ENCODE assay signal across 7 mouse cellular contexts in the genomic region with DNA sequence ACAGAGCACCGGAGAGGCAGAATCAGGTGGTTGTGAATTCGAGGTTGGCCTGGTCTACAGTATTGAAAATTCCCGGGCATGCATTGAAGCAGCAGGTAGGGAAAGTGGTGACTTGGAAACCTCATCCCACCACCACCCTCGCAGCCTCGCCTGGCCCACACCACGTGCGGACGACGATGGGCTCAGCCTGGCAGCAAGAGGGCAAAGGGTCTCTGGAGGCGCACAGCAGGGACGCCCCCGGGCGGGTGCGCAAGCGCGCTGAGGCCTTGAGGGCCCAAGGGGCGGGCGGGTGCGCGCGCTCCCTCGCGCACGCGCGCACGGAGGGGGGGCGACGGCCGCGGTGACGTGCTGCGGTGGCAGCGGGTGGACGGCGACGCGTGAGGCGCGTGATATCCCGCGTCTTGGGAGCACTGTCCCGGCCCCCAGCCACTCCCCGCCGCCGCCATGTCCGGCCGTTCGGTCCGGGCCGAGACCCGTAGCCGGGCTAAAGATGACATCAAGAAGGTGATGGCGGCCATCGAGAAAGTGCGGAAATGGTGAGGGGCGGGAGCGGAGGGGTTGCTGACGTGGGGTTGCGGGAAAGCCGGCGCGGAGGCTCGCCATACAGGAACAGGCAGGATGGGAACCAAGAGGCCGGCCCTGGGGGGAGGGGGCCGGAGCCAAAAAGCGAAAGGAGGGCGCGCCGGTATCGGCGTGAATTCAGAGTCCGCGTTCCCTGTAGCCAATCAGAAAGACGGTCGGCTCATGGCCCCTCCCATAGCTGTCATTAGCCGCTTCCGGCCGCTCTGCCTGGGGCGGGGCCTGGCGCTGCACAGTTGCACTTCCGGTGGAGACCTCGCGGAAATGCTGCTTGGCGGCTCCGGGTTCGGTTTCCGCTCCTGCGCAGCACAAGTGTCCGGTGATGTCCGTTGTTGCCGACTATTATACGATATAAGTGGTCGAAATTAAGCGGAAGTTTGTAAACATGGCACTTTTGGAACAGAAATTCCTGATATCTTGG. TPM values are rescaled to one million over a fixed set of nuclear protein-coding genes. Genes with fewer than 3 reads are reported as not detected.
DNase-seq lines count a peak whose midpoint lies in the region; ATAC-seq lines count a peak whose summit lies in the region.

A gene (plus strand): TSS at position 221 of the 1,000 bp plus-strand sequence.

- ATAC-seq in intestine, embryonic 15.5 days = peak; percentile 99

- peak within 1 kb of the TSS; percentile 62 for H3K4me3 ChIP-seq in intestine, embryonic 15.5 days (replicated peaks)
- peak within 1 kb of the TSS; percentile 69 for H3K4me3 ChIP-seq in midbrain, embryonic 10.5 days

- peak within 1 kb of the TSS; percentile 72 for H3K9ac ChIP-seq in intestine, embryonic 15.5 days

- 3% methylated on average over 92 of the region's 95 CpGs for WGBS in intestine, embryonic 15.5 days
- 2% methylated on average over 95 of the region's 95 CpGs for WGBS in midbrain, embryonic 10.5 days

- H3K36me3 ChIP-seq in intestine, embryonic 15.5 days = peaks cover 20% of the 10 kb centered on the region
- peaks cover 31% of the 10 kb centered on the region for H3K36me3 ChIP-seq in midbrain, embryonic 10.5 days

- H3K4me1 ChIP-seq in intestine, embryonic 15.5 days (replicated peaks) = peaks cover 4% of the 10 kb centered on the region; the same call in 1 of the 2 replicates
- H3K4me1 ChIP-seq in midbrain, embryonic 10.5 days = peaks cover 21% of the 10 kb centered on the region

- H3K4me2 ChIP-seq in intestine, embryonic 15.5 days (replicated peaks) = peak within 1 kb of the TSS; percentile 79

- H3K27ac ChIP-seq in intestine, embryonic 15.5 days = peak within 1 kb of the TSS; percentile 96
- H3K27ac ChIP-seq in midbrain, embryonic 10.5 days (replicated peaks) = peak within 1 kb of the TSS; percentile 97

- H3K9me3 ChIP-seq in intestine, embryonic 15.5 days = no peaks in the 10 kb centered on the region
- no peaks in the 10 kb centered on the region for H3K9me3 ChIP-seq in midbrain, embryonic 10.5 days (replicated peaks)

- peak; percentile 98 for DNase-seq in adrenal gland, adult 2 months
- peak; percentile 93 for DNase-seq in embryo, embryonic 11.5 days (ENCODE audit: low read depth, low spot score)
- peak; percentile 94 to 96 for DNase-seq in gastrocnemius, postnatal 36 days
- DNase-seq in left cerebral cortex, postnatal 25 days (ENCODE audit: low spot score in 2 of 2) = peak; percentile 97 to 99
- peak; percentile 98 for DNase-seq in midbrain, embryonic 10.5 days (ENCODE audit: low spot score)
- DNase-seq in right cerebral cortex, postnatal 4 days = peak; percentile 90

- no peaks in the 10 kb centered on the region for H3K27me3 ChIP-seq in intestine, embryonic 15.5 days (replicated peaks)
- no peaks in the 10 kb centered on the region for H3K27me3 ChIP-seq in midbrain, embryonic 10.5 days (ENCODE audit: low read depth, poor library complexity, severe bottlenecking)

- intact Hi-C loops in gastrocnemius, postnatal 36 days (cut with DNase I) = no loop called here
- intact Hi-C loops in left cerebral cortex, postnatal 25 days (cut with DNase I) = loop anchor here (1.0 kb wide), 2 partner anchors 19 kb away; a partner anchor contains a TSS

RNA-seq across cellular contexts. Expression of the gene that starts here (rescaled TPM):
- 10 to 100 TPM; 77.9 to 95.3 TPM for total RNA-seq in adrenal gland, adult 2 months (2021)
- polyA plus RNA-seq in adrenal gland, adult 2 months (2012; rRNA removed) = 52.4 and 79.9 TPM in 2 replicates
- 10 to 100 TPM; 23.6 to 26.9 TPM for total RNA-seq in gastrocnemius, postnatal 36 days (2021)
- polyA plus RNA-seq in intestine, embryonic 15.5 days (2015; fragmentation: Nextera tagmentation; extraction: Ambion mirVana) = 50.2 and 50.3 TPM in 2 replicates
- total RNA-seq in left cerebral cortex, postnatal 25 days (2021) = 10 to 100 TPM; 52.4 to 53.4 TPM
- polyA plus RNA-seq in midbrain, embryonic 10.5 days (2016; fragmentation: Nextera tagmentation; extraction: Ambion mirVana) = 49.4 and 49.5 TPM in 2 replicates

Comparison
In these comparisons a context has a peak if more than half of its experiments do, and no peak if none do; other contexts are left out.
1. Peak in every context shown above with its lines: DNase-seq, ATAC-seq, H3K4me3 ChIP-seq and H3K27ac ChIP-seq.